8 mouse cellular contexts compared by ENCODE assay signal in the genomic region with DNA sequence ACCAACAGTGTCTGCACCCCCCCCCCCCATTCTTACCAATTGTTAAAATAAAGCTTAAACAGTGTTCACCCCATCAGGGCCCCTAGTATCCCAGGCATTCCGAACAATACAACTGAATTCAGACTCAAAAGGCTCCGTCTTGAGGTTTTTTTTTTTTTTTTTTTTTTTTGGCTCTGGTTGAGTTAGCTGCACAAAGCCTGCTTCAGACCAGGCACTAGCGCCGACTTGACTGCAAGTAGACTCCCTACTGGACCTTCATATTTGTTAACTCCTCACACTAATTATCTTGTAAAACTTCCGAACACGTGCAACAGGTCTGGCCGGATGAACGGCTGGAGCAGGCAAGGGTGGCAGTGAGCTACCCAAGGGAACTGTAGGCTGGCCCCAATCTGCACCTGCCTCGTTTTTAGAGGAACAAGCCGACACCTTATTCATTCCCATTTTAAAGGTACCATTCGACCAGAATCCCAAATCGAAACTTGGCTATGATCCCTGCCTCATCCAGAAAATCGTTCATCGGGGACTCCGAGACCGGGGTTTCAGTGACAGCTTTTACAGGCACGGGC. TPM values are rescaled to one million over a fixed set of nuclear protein-coding genes. Genes with fewer than 3 reads are reported as not detected.
A peak's percentile ranks its signal among the peaks of the same experiment; 100 is the strongest.
DNase-seq lines count a peak whose midpoint lies in the region; ATAC-seq and TF ChIP-seq lines count a peak whose summit lies in the region.

No protein-coding gene starts in this region.

- H3K27ac ChIP-seq in spleen, adult 2 months (ENCODE audit: insufficient read depth, low read length): peak overlapping the region; percentile 77; the same call in 1 of the 2 replicates
- H3K27ac ChIP-seq in forebrain, embryonic 16.5 days (ENCODE audit: low read length): peak overlapping the region; percentile 76
- peak overlapping the region; percentile 87 for H3K27ac ChIP-seq in limb, embryonic 13.5 days

- H3K4me1 ChIP-seq in spleen, adult 2 months (ENCODE audit: control insufficient read depth, insufficient read depth, insufficient read length): no peaks in the 10 kb centered on the region
- peaks cover 13% of the 10 kb centered on the region for H3K4me1 ChIP-seq in forebrain, embryonic 16.5 days (replicated peaks; ENCODE audit: control insufficient read depth, insufficient read depth, low read length)
- peaks cover 19% of the 10 kb centered on the region for H3K4me1 ChIP-seq in limb, embryonic 13.5 days

- WGBS in spleen, adult 2 months: 2% methylated on average over 17 of the region's 17 CpGs
- WGBS in forebrain, embryonic 16.5 days: 0% methylated on average over 17 of the region's 17 CpGs
- 1% methylated on average over 17 of the region's 17 CpGs for whole genome bisulfite sequencing in limb, embryonic 13.5 days

- peak; percentile 7; the same call in 1 of the 2 replicates for ATAC-seq in forebrain, embryonic 16.5 days
- peak; percentile 33; the same call in 1 of the 2 replicates for ATAC-seq in limb, embryonic 13.5 days (ENCODE audit: low FRiP score, low read depth)

- H3K79me2 ChIP-seq in myocyte (ENCODE audit: control insufficient read depth, insufficient read depth): peaks cover 32% of the 10 kb centered on the region

- H3ac ChIP-seq in myocyte (ENCODE audit: control insufficient read depth, insufficient read length): peak overlapping the region; percentile 44

- H3K4me2 ChIP-seq in forebrain, embryonic 16.5 days (ENCODE audit: low read length): peak overlapping the region; percentile 70
- peak overlapping the region; percentile 79 for H3K4me2 ChIP-seq in limb, embryonic 13.5 days (replicated peaks)
- peak overlapping the region; percentile 77 for H3K4me2 ChIP-seq in myocyte (ENCODE audit: low read depth)

- peaks cover 22% of the 10 kb centered on the region for H3K36me3 ChIP-seq in spleen, adult 2 months (ENCODE audit: control insufficient read depth, insufficient read depth, low read length)
- peaks cover 16% of the 10 kb centered on the region for H3K36me3 ChIP-seq in forebrain, embryonic 16.5 days (ENCODE audit: control insufficient read depth, insufficient read depth)
- H3K36me3 ChIP-seq in limb, embryonic 13.5 days: peaks cover 37% of the 10 kb centered on the region
- peaks cover 26% of the 10 kb centered on the region for H3K36me3 ChIP-seq in myocyte (ENCODE audit: control insufficient read depth, insufficient read depth)

- no peaks in the 10 kb centered on the region for H3K27me3 ChIP-seq in spleen, adult 2 months (ENCODE audit: control insufficient read depth, insufficient read depth, low read length)
- H3K27me3 ChIP-seq in forebrain, embryonic 16.5 days (replicated peaks; ENCODE audit: control insufficient read depth, insufficient read depth, low read length): no peaks in the 10 kb centered on the region
- H3K27me3 ChIP-seq in limb, embryonic 13.5 days: no peaks in the 10 kb centered on the region
- H3K27me3 ChIP-seq in myocyte (ENCODE audit: control insufficient read depth, insufficient read depth, insufficient read length): no peaks in the 10 kb centered on the region

- peak; percentile 45 for DNase-seq in cerebellum, adult 11-12 months
- DNase-seq in cerebellum, postnatal 36 days: no peak
- no peak for DNase-seq in spleen, adult 2 months (ENCODE audit: low read depth in 1 of 2, low spot score in 2 of 2)
- no peak for DNase-seq in spleen, postnatal 4 days (ENCODE audit: low spot score in 2 of 2)
- no peak for DNase-seq in cerebellum, postnatal 14 days

- TF ChIP-seq CTCF in spleen, adult 2 months (IDR thresholded peaks at IDR 0.05; ENCODE audit: extremely low read depth, insufficient read depth, insufficient read length, insufficient replicate concordance): no peak

- H3K9ac ChIP-seq in forebrain, embryonic 16.5 days (replicated peaks; ENCODE audit: low read depth, low read length): peak overlapping the region; percentile 90
- H3K9ac ChIP-seq in limb, embryonic 13.5 days: peak overlapping the region; percentile 96

- peak overlapping the region; percentile 91 for H3K4me3 ChIP-seq in spleen, adult 2 months (ENCODE audit: extremely low read depth, insufficient read depth, insufficient read length)
- peak overlapping the region; percentile 91 for H3K4me3 ChIP-seq in forebrain, embryonic 16.5 days (replicated peaks; ENCODE audit: low read length)
- H3K4me3 ChIP-seq in limb, embryonic 13.5 days: peak overlapping the region; percentile 97
- peak overlapping the region; percentile 91 for H3K4me3 ChIP-seq in myocyte

- no peaks in the 10 kb centered on the region for H3K9me3 ChIP-seq in forebrain, embryonic 16.5 days (ENCODE audit: control insufficient read depth, low read length)
- no peaks in the 10 kb centered on the region for H3K9me3 ChIP-seq in limb, embryonic 13.5 days

- no peak for TF ChIP-seq POLR2A in spleen, adult 2 months (IDR thresholded peaks at IDR 0.05; ENCODE audit: low read depth, low read length)
- TF ChIP-seq POLR2A in myocyte (IDR thresholded peaks at IDR 0.05; ENCODE audit: insufficient read length, low read depth): no peak

TF ChIP-seq in myocyte, 11 proteins besides CTCF, POLR2A, EP300 and RAD21:
- no peak for TF ChIP-seq CEBPB (IDR thresholded peaks at IDR 0.05; ENCODE audit: insufficient read depth, poor library complexity, severe bottlenecking)
- TF ChIP-seq REST (IDR thresholded peaks at IDR 0.05; ENCODE audit: insufficient read depth, insufficient read length): no peak
- TF ChIP-seq MYOG (IDR thresholded peaks at IDR 0.05; ENCODE audit: control insufficient read depth in 1 of 3, insufficient read depth in 1 of 3, insufficient read length in 2 of 3, low read depth in 2 of 3): no peak
- no peak for TF ChIP-seq SRF (IDR thresholded peaks at IDR 0.05; ENCODE audit: control insufficient read depth, insufficient read length, low read depth)
- no peak for TF ChIP-seq TCF3 (IDR thresholded peaks at IDR 0.05; ENCODE audit: insufficient read length, low read depth)
- no peak for TF ChIP-seq TCF12 (IDR thresholded peaks at IDR 0.05; ENCODE audit: insufficient read depth, poor library complexity, severe bottlenecking)
- no peak for TF ChIP-seq MYOD1 (IDR thresholded peaks at IDR 0.05; ENCODE audit: control insufficient read depth in 1 of 3, insufficient read length in 2 of 3, low read depth in 2 of 3)
- TF ChIP-seq E2F4 (IDR thresholded peaks at IDR 0.05; ENCODE audit: insufficient read depth): no peak
- no peak for TF ChIP-seq MAX (IDR thresholded peaks at IDR 0.05; ENCODE audit: low read depth)

RNA-seq across cellular contexts. Expression of a gene that starts 0.8 kb away (rescaled TPM):
- polyA plus RNA-seq in spleen, adult 2 months (2012; rRNA removed): 22.0 and 24.9 TPM in 2 replicates
- polyA plus RNA-seq in forebrain, embryonic 16.5 days (2015; fragmentation: Nextera tagmentation; extraction: Ambion mirVana): 243 and 253 TPM in 2 replicates
- polyA plus RNA-seq in limb, embryonic 13.5 days (2015; fragmentation: Nextera tagmentation; extraction: Ambion mirVana): 340 and 356 TPM in 2 replicates
- polyA plus RNA-seq in myocyte (2012; fragmentation: generic; extraction: Trizol): 187 TPM
